In genomic region chr6:47974599-47974998, GRCm38 (mm10) we compare ENCODE assay signal across 12 mouse cellular contexts. TPM values are rescaled to one million over a fixed set of nuclear protein-coding genes. Genes with fewer than 3 reads are reported as not detected.
DNase-seq lines count a peak whose midpoint lies in the region; ATAC-seq and TF ChIP-seq lines count a peak whose summit lies in the region.
"Had no signal": no experiment of that assay in that cellular context is flagged by ENCODE, and none has a peak within 500 bp of the region (broad histone marks: within the 10 kb centered on the region; RNA-seq: fewer than 3 reads in every experiment).

No protein-coding gene starts in this region.

- no peak for TF ChIP-seq EP300 in MEL (IDR thresholded peaks at IDR 0.05; ENCODE audit: low read depth in 1 of 2, low read length in 2 of 2)

- no peaks in the 10 kb centered on the region for H3K4me1 ChIP-seq in lung, embryonic 14.5 days (ENCODE audit: insufficient read depth)
- no peaks in the 10 kb centered on the region; a peak in 1 of 4 replicates for H3K4me1 ChIP-seq in MEL (ENCODE audit: control insufficient read depth in 1 of 2, insufficient read depth in 2 of 2, low read length in 2 of 2)
- no peaks in the 10 kb centered on the region for H3K4me1 ChIP-seq in small intestine, adult 2 months (ENCODE audit: control insufficient read depth, insufficient read depth, insufficient read length, low read length)
- H3K4me1 ChIP-seq in neural tube, embryonic 15.5 days: no peaks in the 10 kb centered on the region
- H3K4me1 ChIP-seq: liver, embryonic 15.5 days had no signal

- no peak overlapping the region for H3K27ac ChIP-seq in lung, embryonic 14.5 days (ENCODE audit: low read depth)
- no peak overlapping the region for H3K27ac ChIP-seq in MEL (ENCODE audit: control insufficient read depth, low read depth, low read length)
- H3K27ac ChIP-seq in small intestine, adult 2 months (ENCODE audit: insufficient read depth, low read depth, low read length): no peak overlapping the region
- no peak overlapping the region for H3K27ac ChIP-seq in neural tube, embryonic 15.5 days (replicated peaks)
- H3K27ac ChIP-seq: liver, embryonic 15.5 days had no signal

- H3K27me3 ChIP-seq in lung, embryonic 14.5 days (ENCODE audit: insufficient read depth, low read length): no peaks in the 10 kb centered on the region
- no peaks in the 10 kb centered on the region; a peak in 1 of 4 replicates for H3K27me3 ChIP-seq in MEL (ENCODE audit: control insufficient read depth in 1 of 2, insufficient read depth in 2 of 2, low read length in 2 of 2)
- no peaks in the 10 kb centered on the region for H3K27me3 ChIP-seq in small intestine, adult 2 months (ENCODE audit: control insufficient read depth, insufficient read depth, low read length)
- no peaks in the 10 kb centered on the region for H3K27me3 ChIP-seq in neural tube, embryonic 15.5 days (replicated peaks)
- H3K27me3 ChIP-seq: liver, embryonic 15.5 days had no signal

- peak; percentile 26 for TF ChIP-seq CTCF in lung, embryonic 14.5 days (IDR thresholded peaks at IDR 0.05; ENCODE audit: low read depth)
- TF ChIP-seq CTCF in MEL (IDR thresholded peaks at IDR 0.05 in 2 of 3, conservative IDR thresholded peaks at IDR 0.05 in 1 of 3; ENCODE audit: control insufficient read depth in 1 of 3, insufficient read depth in 1 of 3, low read depth in 2 of 3, low read length in 3 of 3, poor library complexity in 1 of 3, severe bottlenecking in 1 of 3): peak; percentile 6 to 59 (median 42); a peak in 4 of 6 replicates
- TF ChIP-seq CTCF in small intestine, adult 2 months (IDR thresholded peaks at IDR 0.05; ENCODE audit: extremely low read depth, insufficient read length, insufficient replicate concordance, low read depth, low read length): peak; percentile 13; the same call in 1 of the 2 replicates

- no peak for TF ChIP-seq POLR2A in MEL (IDR thresholded peaks at IDR 0.05; ENCODE audit: control insufficient read depth in 1 of 2, insufficient read depth in 1 of 2, low read depth in 1 of 2, low read length in 2 of 2, poor library complexity in 1 of 2)
- TF ChIP-seq POLR2A in small intestine, adult 2 months (IDR thresholded peaks at IDR 0.05; ENCODE audit: low read depth, low read length): no peak

- H3K79me2 ChIP-seq in MEL (ENCODE audit: control insufficient read depth, insufficient read depth, low read length, poor library complexity): no peaks in the 10 kb centered on the region

- WGBS in lung, embryonic 14.5 days: 61% methylated on average over 1 of the region's 1 CpGs
- WGBS in small intestine, adult 2 months: 90% methylated on average over 1 of the region's 1 CpGs
- 90% methylated on average over 1 of the region's 1 CpGs for WGBS in neural tube, embryonic 15.5 days

- no peak overlapping the region for H3K9ac ChIP-seq in lung, embryonic 14.5 days
- H3K9ac ChIP-seq in MEL (ENCODE audit: control insufficient read depth, low read depth, low read length, poor library complexity, severe bottlenecking): no peak overlapping the region
- no peak overlapping the region for H3K9ac ChIP-seq in neural tube, embryonic 15.5 days (replicated peaks)
- H3K9ac ChIP-seq: liver, embryonic 15.5 days had no signal

- H3K4me3 ChIP-seq in lung, embryonic 14.5 days (ENCODE audit: low read depth, low read length): no peak overlapping the region
- H3K4me3 ChIP-seq in MEL (ENCODE audit: control insufficient read depth in 1 of 2, insufficient read depth in 1 of 2, low read depth in 2 of 2, low read length in 2 of 2): no peak overlapping the region
- no peak overlapping the region for H3K4me3 ChIP-seq in small intestine, adult 2 months (ENCODE audit: low read depth, low read length)
- no peak overlapping the region for H3K4me3 ChIP-seq in neural tube, embryonic 15.5 days (replicated peaks)
- H3K4me3 ChIP-seq: liver, embryonic 15.5 days; myocyte had no signal

- no peak overlapping the region for H3K4me2 ChIP-seq in lung, embryonic 14.5 days
- no peak overlapping the region for H3K4me2 ChIP-seq in neural tube, embryonic 15.5 days
- H3K4me2 ChIP-seq: liver, embryonic 15.5 days had no signal

- H3K36me3 ChIP-seq in lung, embryonic 14.5 days (ENCODE audit: insufficient read depth): no peaks in the 10 kb centered on the region
- 0 out of 4 replicates have a peak, but pooled peaks cover 0 to 2% of the 10 kb centered on the region in 2 experiments for H3K36me3 ChIP-seq in MEL (ENCODE audit: control insufficient read depth in 1 of 2, insufficient read depth in 2 of 2, low read length in 2 of 2)
- H3K36me3 ChIP-seq in small intestine, adult 2 months (ENCODE audit: control insufficient read depth, insufficient read depth, low read length): no peaks in the 10 kb centered on the region
- H3K36me3 ChIP-seq in neural tube, embryonic 15.5 days: no peaks in the 10 kb centered on the region
- H3K36me3 ChIP-seq: liver, embryonic 15.5 days had no signal

- peak; percentile 38 for TF ChIP-seq RAD21 in MEL (IDR thresholded peaks at IDR 0.05; ENCODE audit: low read depth, low read length)

- ATAC-seq in lung, embryonic 14.5 days (ENCODE audit: insufficient read depth): no peak
- no peak for ATAC-seq in neural tube, embryonic 15.5 days (ENCODE audit: low FRiP score)
- no peak for ATAC-seq in inflammation-experienced regulatory T-cells, adult 6 months

- DNase-seq in lung, embryonic 14.5 days: peak; percentile 12
- no peak for DNase-seq in lung, adult 18-20 months
- peak; percentile 25 for DNase-seq in CD4-positive helper T cell, adult 2 months (ENCODE audit: low read depth, low spot score)
- peak; percentile 58 for DNase-seq in MEL (ENCODE audit: low read depth, low spot score)
- DNase-seq in heart, postnatal 4 days: no peak
- DNase-seq: adrenal gland, postnatal 14 days; kidney, adult 2 months had no signal

- no peaks in the 10 kb centered on the region for H3K9me3 ChIP-seq in lung, embryonic 14.5 days (ENCODE audit: low read depth, low read length)
- no peaks in the 10 kb centered on the region for H3K9me3 ChIP-seq in MEL (replicated peaks; ENCODE audit: insufficient read depth, low read length)
- no peaks in the 10 kb centered on the region for H3K9me3 ChIP-seq in neural tube, embryonic 15.5 days (replicated peaks)
- H3K9me3 ChIP-seq: liver, embryonic 15.5 days had no signal

TF ChIP-seq in MEL, 35 proteins besides CTCF, POLR2A, EP300 and RAD21:
- TF ChIP-seq SMC3 (IDR thresholded peaks at IDR 0.05; ENCODE audit: low read depth, low read length) (peak; percentile 47), NRF1 (IDR thresholded peaks at IDR 0.05; ENCODE audit: insufficient read depth, low read depth, low read length, poor library complexity, severe bottlenecking) (no peak)

RNA-seq across cellular contexts. Expression of gene Zfp956, which starts 21.4 kb away (rescaled TPM):
- 8.4 and 8.6 TPM in 2 replicates for polyA plus RNA-seq in lung, embryonic 14.5 days (2014; fragmentation: Nextera tagmentation; extraction: Ambion mirVana)
- 8.1 and 11.0 TPM in 2 replicates for total RNA-seq in MEL (2012; rRNA removed)
- polyA plus RNA-seq in MEL (2012; ENCODE audit: insufficient read depth in 1 of 2, insufficient read length in 2 of 2, low read depth in 1 of 2, low replicate concordance in 2 of 2, missing spikeins in 1 of 2): 10 to 100 TPM in 1 of 2 experiments, not detected in 1; 13.1 TPM
- 5.1 and 6.9 TPM in 2 replicates for polyA plus RNA-seq in small intestine, adult 2 months (2012; rRNA removed)
- polyA plus RNA-seq in neural tube, embryonic 15.5 days (2015; fragmentation: Nextera tagmentation; extraction: Ambion mirVana): 23.2 and 24.6 TPM in 2 replicates
- total RNA-seq in heart, postnatal 4 days (2021): 1 to 10 TPM; 1.5 to 2.2 TPM
- 10 to 100 TPM; 14.0 to 31.5 (median 28.4) TPM for polyA plus RNA-seq in inflammation-experienced regulatory T-cells, adult 6 months (2017; shearing (Covaris generic))

RNA-seq across cellular contexts. Expression of gene Zfp212, which starts 54.3 kb away (rescaled TPM):
- 14.9 and 16.2 TPM in 2 replicates for polyA plus RNA-seq in lung, embryonic 14.5 days (2014; fragmentation: Nextera tagmentation; extraction: Ambion mirVana)
- 7.1 and 7.4 TPM in 2 replicates for total RNA-seq in MEL (2012; rRNA removed)
- polyA plus RNA-seq in MEL (2012; ENCODE audit: insufficient read depth in 1 of 2, insufficient read length in 2 of 2, low read depth in 1 of 2, low replicate concordance in 2 of 2, missing spikeins in 1 of 2): 10 to 100 TPM in 1 of 2 experiments, not detected in 1; 17.5 TPM
- 2.3 and 5.7 TPM in 2 replicates for polyA plus RNA-seq in small intestine, adult 2 months (2012; rRNA removed)
- polyA plus RNA-seq in neural tube, embryonic 15.5 days (2015; fragmentation: Nextera tagmentation; extraction: Ambion mirVana): 15.5 and 16.1 TPM in 2 replicates
- total RNA-seq in heart, postnatal 4 days (2021): 10 to 100 TPM; 12.1 TPM
- 10 to 100 TPM; 13.3 to 16.0 (median 13.6) TPM for polyA plus RNA-seq in inflammation-experienced regulatory T-cells, adult 6 months (2017; shearing (Covaris generic))

Comparison
In these comparisons a context has a peak if more than half of its experiments do, and no peak if none do; other contexts are left out.
1. DNase-seq: peak in lung, embryonic 14.5 days (single experiment), CD4-positive helper T cell, adult 2 months (single experiment) and MEL (single experiment); none in lung, adult 18-20 months (0 of 2) and heart, postnatal 4 days (single experiment).
2. Peak in every context shown above with its lines, with median percentiles within 50 percentile points of each other: CTCF ChIP-seq.